Mouse (Mus musculus) adrenal gland, postnatal 25 days (tissue): ENCODE measurements around the gene Smok3a. TPM values are rescaled to one million over a fixed set of nuclear protein-coding genes. Genes with fewer than 3 reads are reported as not detected.

Experiments
- total RNA-seq: library from RNA; stranded (reverse); gene quantifications from 2 replicates; pipeline ENCODE4 v1.2.3, GENCODE M21; 2021

Smok3a gene
- total RNA-seq, 1 experiment from 2014 or later = not detected

Other genes with a start within 250 kb of the Smok3a start
- 30.9 and 34.0 TPM in 2 replicates for gene Ppp1r35, start 242.4 kb upstream of the Smok3a start, total RNA-seq
- gene Mepce, start 233.6 kb upstream of the Smok3a start, total RNA-seq = 58.3 and 66.5 TPM in 2 replicates
- 3.6 and 5.2 TPM in 2 replicates for gene Zcwpw1, start 233.5 kb upstream of the Smok3a start, total RNA-seq
- 0.67 and 2.8 TPM in 2 replicates for gene Pilra, start 185.0 kb upstream of the Smok3a start, total RNA-seq
- 0.97 TPM in 1 of 2 replicates, not detected in the other for gene Pilrb1, start 163.2 kb upstream of the Smok3a start, total RNA-seq
- gene Pilrb2, start 149.4 kb upstream of the Smok3a start, total RNA-seq = 0.64 and 0.86 TPM in 2 replicates
- gene Cyp3a13, start 99.6 kb upstream of the Smok3a start, total RNA-seq = 0.90 TPM in 1 of 2 replicates, not detected in the other
- gene Gjc3, start 58.2 kb upstream of the Smok3a start, total RNA-seq = 0.55 TPM in 1 of 2 replicates, not detected in the other
- 0.52 and 11.1 TPM in 2 replicates for gene Azgp1, start 39.7 kb upstream of the Smok3a start, total RNA-seq
- not detected in 2 replicates for gene Smok3b, start 168 bp downstream of the Smok3a start, total RNA-seq
- not detected in 2 replicates for gene Smok3c, start 31.9 kb downstream of the Smok3a start, total RNA-seq
- 40.4 and 47.5 TPM in 2 replicates for gene Zkscan1, start 63.8 kb downstream of the Smok3a start, total RNA-seq
- 18.9 and 19.8 TPM in 2 replicates for gene Zscan21, start 95.6 kb downstream of the Smok3a start, total RNA-seq
- gene Zfp113, start 134.5 kb downstream of the Smok3a start, total RNA-seq = 11.4 and 14.1 TPM in 2 replicates
- 136 and 140 TPM in 2 replicates for gene Cops6, start 139.8 kb downstream of the Smok3a start, total RNA-seq
- 19.1 and 25.8 TPM in 2 replicates for gene Ap4m1, start 150.7 kb downstream of the Smok3a start, total RNA-seq
- gene Mcm7, start 151.2 kb downstream of the Smok3a start, total RNA-seq = 46.7 and 48.8 TPM in 2 replicates
- 42.9 and 46.0 TPM in 2 replicates for gene Taf6, start 166.2 kb downstream of the Smok3a start, total RNA-seq
- gene Cnpy4, start 166.2 kb downstream of the Smok3a start, total RNA-seq = 21.6 and 25.5 TPM in 2 replicates
- gene Mblac1, start 173.1 kb downstream of the Smok3a start, total RNA-seq = 9.4 and 12.1 TPM in 2 replicates
- gene Nxpe5, start 204.6 kb downstream of the Smok3a start, total RNA-seq = 0.30 TPM in 1 of 2 replicates, not detected in the other
- 79.7 and 96.6 TPM in 2 replicates for gene Lamtor4, start 234.2 kb downstream of the Smok3a start, total RNA-seq
- gene BC037034, start 242.8 kb downstream of the Smok3a start, total RNA-seq = 31.6 and 38.4 TPM in 2 replicates